Mouse (Mus musculus): Measurements from ENCODE around the gene Rab5b. TPM values are rescaled to one million over a fixed set of nuclear protein-coding genes. Genes with fewer than 3 reads are reported as not detected.
"Not testable (repeated sequence)": the region's sequence is repeated elsewhere in the genome, so short reads cannot be mapped to it uniquely, and the experiment has no call there.

Rab5b gene
- total RNA-seq (2021), result 100 to 1,000 TPM; 129 to 134 TPM

- peak; percentile 99 for DNase-seq (ENCODE audit: low spot score in 2 of 2)
- intact Hi-C loops (cut with DNase I), result loop anchor here (5.0 kb wide), 1 partner anchor 51 kb away; the partner anchor contains the start of gene Pym1
Measured at GRCm38 (mm10) chr10:128695992-128696807, at the start of gene Rab5b. Gene Rab5b (minus strand): TSS chr10:128696264.

- no peak for DNase-seq (ENCODE audit: low spot score in 2 of 2)
- intact Hi-C loops (cut with DNase I), result loop anchor here (5.0 kb wide), 1 partner anchor 48 kb away; the partner anchor contains the start of gene Rab5b
Measured at GRCm38 (mm10) chr10:128744680-128745601, 48.9 kb upstream of the Rab5b start, which contains the start of gene Dgka. Gene Dgka (minus strand): TSS chr10:128744855.

GRCm38 (mm10) chr10:128744211-128744610 is 48.1 kb upstream of the Rab5b start:
- intact Hi-C loops (cut with DNase I), result no loop called here
- no peak for DNase-seq (ENCODE audit: low spot score in 2 of 2)

DNA sequence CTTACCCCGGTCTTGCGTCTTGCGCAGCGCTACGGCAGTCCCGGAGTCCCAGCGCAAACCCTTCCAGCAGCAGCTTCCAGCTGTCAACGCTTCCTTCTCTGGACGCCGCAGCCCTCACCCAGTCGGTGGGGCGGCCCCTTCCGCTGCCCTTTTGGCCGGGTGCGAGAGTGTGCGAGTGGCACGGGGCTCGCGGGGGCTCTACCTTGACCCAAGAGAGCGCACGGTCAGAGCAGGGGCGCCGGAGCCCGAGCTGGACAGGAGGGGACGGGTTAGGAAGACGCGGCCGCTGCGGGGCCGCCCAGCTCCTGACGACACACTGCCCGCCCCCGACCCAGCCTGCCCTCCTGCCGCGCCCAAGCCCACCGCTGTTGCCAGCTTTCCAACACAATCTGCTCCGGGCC is 47.7 kb upstream of the Rab5b start:
- intact Hi-C loops (cut with DNase I), result no loop called here
- peak; percentile 46 to 50 for DNase-seq (ENCODE audit: low spot score in 2 of 2)

DNA sequence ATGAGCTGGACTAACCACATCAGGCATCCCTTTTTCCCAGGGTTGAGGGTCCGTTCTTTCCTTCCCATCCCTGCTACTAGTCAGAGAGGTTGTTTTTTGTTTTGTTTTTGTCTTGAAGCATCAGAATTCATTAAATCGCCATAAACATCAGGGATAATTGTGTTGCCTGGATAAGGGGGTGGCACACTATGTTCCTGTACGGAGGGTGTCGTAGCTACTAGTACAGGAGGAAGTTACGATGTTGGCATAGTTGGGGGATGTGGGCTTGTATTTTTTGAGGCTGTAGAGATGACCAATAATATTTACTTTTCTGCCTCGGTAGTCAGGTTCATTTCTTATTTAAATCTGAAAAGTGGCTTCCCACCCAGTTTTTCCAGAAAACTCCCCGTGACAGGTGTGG is 47.2 kb upstream of the Rab5b start:
- no peak for DNase-seq (ENCODE audit: low spot score in 2 of 2)
- intact Hi-C loops (cut with DNase I), result no loop called here

GRCm38 (mm10) chr10:128742616-128743015 is 46.6 kb upstream of the Rab5b start:
- DNase-seq (ENCODE audit: low spot score in 2 of 2), result no peak
- intact Hi-C loops (cut with DNase I), result no loop called here

DNA sequence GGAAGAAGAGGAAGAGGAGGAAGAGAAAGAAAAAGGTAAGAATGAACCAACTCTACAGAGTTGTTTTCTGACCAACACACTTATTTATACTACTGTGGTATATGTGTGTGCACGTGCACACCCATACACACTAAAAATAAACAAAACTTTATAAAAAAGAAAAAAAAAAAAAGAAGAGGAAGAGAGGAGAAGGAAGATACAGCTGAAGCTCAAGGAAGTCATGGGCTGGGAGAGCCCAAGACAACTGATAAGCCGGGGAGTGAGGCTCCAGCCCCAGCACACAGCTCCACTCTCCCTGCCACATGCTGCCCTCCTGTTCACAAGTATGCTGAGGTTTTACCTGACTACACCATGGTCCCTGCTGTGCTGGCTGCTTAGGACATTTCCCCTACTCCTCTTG is 44.2 kb upstream of the Rab5b start:
- DNase-seq (ENCODE audit: low spot score in 2 of 2), result no peak
- intact Hi-C loops (cut with DNase I), result no loop called here

DNA sequence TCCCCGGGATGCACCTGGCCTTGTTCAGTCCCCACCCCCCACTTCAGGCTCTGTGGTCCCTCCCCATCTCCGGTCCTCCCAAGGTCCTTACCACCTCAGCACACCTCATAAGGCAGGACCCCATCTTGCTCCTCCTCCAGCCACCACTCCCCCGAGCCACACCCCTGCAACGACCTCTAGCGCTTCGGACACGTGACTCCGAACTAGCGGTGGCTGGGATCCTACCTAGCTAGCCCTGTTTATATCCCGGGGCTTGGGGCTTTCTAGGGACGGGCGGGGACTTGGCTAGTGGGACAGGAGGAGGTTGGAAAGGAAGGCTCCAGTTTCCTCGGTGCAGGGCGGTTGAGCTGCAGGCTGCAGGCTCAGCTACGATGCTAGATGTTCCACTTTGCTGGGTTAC is 41.4 kb upstream of the Rab5b start:
- no peak for DNase-seq (ENCODE audit: low spot score in 2 of 2)
- intact Hi-C loops (cut with DNase I), result loop anchor here (5.0 kb wide), 1 partner anchor 155 kb away; the partner anchor contains the start of gene Gdf11

GRCm38 (mm10) chr10:128731992-128732391 is 35.9 kb upstream of the Rab5b start:
- intact Hi-C loops (cut with DNase I), result no loop called here
- no peak for DNase-seq (ENCODE audit: low spot score in 2 of 2)

DNA sequence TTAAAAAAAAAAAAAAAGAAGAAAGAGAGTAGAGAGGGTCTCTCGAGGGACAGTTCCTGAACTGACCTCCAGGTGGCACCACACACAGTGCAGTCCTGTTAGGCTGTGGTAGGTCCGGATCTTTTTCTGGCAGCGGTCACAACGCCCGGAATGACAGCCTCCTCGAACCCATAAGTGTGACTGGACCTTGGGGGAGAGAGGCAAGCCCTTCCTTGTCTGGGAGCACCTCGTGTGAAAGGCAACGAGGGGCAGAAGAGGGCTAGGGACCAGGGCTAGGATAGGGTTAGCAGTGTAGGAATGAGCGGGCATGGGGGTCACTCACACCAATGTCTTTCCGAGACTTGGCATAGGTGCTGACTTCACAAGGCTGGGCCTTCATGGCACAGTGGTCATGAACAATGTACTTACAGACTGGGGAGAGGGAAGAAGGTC is 35.0 kb upstream of the Rab5b start:
- intact Hi-C loops (cut with DNase I), result no loop called here
- DNase-seq (ENCODE audit: low spot score in 2 of 2), result peak; percentile 18 to 33

GRCm38 (mm10) chr10:128728059-128728458 is 32.0 kb upstream of the Rab5b start:
- DNase-seq (ENCODE audit: low spot score in 2 of 2), result no peak
- intact Hi-C loops (cut with DNase I), result no loop called here

DNA sequence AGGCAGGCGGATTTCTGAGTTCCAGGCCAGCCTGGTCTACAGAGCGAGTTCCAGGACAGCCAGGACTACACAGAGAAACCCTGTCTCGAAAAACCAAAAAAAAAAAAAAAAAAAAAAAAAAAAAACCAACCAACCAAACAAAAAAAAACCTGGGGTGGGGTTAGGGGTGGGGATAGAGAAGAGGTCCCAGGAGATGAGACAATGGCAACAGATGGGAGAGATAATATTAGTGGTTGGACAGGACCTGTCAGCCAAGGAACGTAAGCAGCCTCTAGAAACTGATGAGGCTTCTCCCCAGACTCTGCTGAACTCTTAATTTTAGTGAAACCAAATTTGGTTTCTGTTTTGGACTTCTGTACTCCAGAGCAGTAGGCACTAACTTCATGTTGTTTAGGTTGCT is 29.4 kb upstream of the Rab5b start:
- intact Hi-C loops (cut with DNase I), result not testable (repeated sequence)

DNA sequence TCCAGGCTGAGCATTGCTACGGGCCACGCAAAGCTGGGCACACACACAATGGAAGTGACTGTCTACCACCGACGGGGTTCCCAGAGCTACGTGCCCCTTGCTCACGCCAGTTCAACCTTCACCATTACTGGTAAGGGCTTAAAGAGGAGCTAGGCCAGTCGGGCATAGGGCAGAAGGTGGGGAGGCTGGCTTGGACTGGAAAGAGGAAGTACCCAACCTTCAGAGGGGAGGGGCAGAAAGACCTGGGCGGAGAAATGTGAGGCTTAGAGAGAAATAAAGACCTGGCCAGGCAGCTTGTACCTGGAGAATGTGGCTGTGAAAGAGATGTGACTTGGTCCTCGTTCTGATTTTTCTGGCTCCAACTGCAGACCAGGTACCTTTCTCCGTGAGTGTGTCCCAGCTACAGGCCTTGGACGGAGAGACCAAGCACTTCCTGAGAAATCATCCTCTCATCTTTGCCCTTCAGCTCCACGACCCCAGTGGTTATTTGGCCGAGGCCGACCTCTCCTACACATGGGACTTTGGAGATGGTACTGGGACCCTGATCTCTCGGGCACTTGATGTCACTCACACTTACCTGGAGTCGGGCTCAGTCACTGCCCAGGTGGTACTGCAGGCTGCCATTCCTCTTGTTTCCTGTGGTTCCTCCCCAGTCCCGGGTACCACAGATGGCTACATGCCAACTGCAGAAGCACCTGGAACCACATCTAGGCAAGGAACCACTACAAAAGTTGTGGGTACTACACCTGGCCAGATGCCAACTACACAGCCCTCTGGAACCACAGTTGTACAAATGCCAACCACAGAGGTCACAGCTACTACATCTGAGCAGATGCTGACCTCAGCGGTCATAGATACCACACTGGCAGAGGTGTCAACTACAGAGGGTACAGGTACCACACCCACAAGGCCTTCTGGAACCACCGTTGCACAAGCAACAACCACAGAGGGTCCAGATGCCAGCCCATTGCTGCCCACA is 19.8 kb upstream of the Rab5b start:
- DNase-seq (ENCODE audit: low spot score in 2 of 2), result no peak
- intact Hi-C loops (cut with DNase I), result no loop called here

More for the DNA sequence above, 29.4 kb upstream of the Rab5b start:
- not testable (repeated sequence) for DNase-seq (ENCODE audit: low spot score in 2 of 2)

DNA sequence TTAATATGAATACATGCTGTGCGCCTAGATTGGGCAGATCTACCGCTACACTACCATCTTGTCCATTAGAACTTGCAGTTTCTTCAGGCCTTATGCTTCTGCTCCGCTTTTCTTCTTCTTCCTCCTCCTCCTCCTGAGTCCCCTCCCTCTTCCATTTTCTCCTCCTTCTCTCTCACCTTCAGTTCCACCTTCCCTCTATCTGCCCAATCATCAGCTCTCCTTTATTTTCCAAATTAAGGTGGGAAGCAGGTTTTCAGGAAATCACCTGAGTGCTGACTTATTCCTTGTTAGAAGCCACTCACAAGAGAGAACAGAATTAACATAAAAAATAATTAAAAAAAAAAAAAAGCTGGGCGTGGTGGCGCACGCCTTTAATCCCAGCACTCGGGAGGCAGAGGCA is 15.3 kb upstream of the Rab5b start:
- intact Hi-C loops (cut with DNase I), result not testable (repeated sequence)

DNA sequence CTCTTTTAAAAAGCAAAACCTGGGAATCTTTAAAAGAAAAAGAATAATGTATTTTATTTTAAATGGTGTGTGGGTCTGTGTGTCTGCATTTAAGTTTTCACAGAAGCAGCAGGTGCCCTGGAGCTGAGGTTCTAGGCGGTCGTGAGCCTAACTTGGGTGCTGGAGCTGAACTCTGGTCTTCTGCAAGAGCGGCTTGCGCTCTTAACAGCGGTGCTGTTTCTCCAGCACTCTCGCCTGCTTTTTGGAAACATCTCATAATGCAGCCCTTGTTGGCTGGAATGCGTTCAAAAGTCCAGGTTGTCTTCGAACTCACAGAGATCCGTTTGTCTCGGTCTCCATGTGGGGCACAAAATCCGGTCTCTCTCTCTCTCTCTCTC is 9.2 kb upstream of the Rab5b start:
- intact Hi-C loops (cut with DNase I), result no loop called here

More for the DNA sequence above, 15.3 kb upstream of the Rab5b start:
- not testable (repeated sequence) for DNase-seq (ENCODE audit: low spot score in 2 of 2)

DNA sequence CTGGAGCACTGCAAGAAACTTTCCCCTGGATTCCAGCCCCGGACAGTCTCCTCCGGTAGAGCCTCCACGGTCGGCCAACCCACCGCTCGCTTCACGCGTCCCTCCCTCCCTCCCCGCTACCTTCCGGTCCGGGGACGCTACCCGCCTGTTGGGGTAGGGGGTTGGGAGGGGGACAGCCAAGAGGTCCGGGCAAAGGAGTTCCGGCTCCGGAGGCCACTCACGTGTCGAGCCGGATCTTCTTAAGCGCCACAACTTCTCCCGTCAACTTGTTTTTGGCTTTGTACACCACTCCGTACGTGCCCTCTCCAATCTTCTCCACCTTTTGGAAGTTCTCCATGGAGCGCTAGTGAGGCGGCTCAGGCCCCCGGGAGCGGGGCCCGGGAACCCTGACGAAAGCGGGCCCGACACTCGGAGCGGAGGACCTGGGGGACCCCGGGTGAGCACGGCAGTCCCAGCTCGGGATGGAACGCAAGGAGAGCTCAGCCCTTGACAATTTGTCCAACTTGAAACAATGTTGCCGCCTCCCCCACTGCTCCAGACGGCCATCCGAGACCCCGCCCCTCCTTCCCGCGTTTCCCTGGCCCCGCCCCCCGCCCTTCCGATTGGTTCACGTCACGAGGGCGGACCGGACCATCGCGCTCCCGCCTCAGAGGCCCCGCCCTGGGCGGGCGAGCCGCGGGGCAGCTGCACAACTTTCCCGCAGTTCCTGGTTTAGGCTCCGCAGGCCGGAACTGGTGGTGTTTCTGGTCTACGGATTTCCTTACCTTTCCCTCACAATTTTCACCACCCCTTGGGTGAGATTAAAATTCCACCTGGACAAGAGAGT is 8.6 kb upstream of the Rab5b start, which contains the start of gene Cdk2:
TSS of gene Cdk2 (minus strand) at position 541 of the 826 bp plus-strand sequence.
- intact Hi-C loops (cut with DNase I), result no loop called here
- peak; percentile 80 to 82 for DNase-seq (ENCODE audit: low spot score in 2 of 2)

More for the DNA sequence above, 9.2 kb upstream of the Rab5b start:
- DNase-seq (ENCODE audit: low spot score in 2 of 2), result no peak

DNA sequence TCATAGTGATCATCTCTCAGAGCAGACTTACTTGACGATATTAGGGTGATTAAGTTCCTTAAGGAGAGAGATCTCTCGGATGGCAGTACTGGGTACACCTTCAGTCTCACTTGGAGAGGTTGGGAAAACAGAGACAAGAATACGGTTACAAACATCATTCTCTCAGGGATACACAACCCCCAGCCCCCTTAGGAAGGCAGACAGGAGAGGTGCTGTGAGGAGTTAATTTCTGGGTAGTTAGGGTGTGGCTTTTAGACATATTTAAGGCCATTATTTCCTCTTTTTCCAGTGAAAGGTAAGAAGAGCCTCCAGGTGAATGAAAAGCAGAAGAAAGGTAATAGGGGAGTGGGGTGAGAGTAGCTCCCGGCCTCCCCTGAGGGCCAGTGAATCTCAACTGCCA is 7.8 kb upstream of the Rab5b start, which contains the start of gene Pmel:
TSS of gene Pmel (plus strand) at position 301 of the 400 bp plus-strand sequence.
- no peak for DNase-seq (ENCODE audit: low spot score in 2 of 2)
- intact Hi-C loops (cut with DNase I), result no loop called here
